Mouse (Mus musculus): ENCODE data around the gene Epm2a. TPM values are rescaled to one million over a fixed set of nuclear protein-coding genes. Genes with fewer than 3 reads are reported as not detected.
"Not testable (repeated sequence)": the region's sequence is repeated elsewhere in the genome, so short reads cannot be mapped to it uniquely, and the experiment has no call there.

Epm2a gene
- polyA plus RNA-seq (2015; fragmentation: Nextera tagmentation; extraction: Ambion mirVana), result 0.48 and 0.63 TPM in 2 replicates

DNA sequence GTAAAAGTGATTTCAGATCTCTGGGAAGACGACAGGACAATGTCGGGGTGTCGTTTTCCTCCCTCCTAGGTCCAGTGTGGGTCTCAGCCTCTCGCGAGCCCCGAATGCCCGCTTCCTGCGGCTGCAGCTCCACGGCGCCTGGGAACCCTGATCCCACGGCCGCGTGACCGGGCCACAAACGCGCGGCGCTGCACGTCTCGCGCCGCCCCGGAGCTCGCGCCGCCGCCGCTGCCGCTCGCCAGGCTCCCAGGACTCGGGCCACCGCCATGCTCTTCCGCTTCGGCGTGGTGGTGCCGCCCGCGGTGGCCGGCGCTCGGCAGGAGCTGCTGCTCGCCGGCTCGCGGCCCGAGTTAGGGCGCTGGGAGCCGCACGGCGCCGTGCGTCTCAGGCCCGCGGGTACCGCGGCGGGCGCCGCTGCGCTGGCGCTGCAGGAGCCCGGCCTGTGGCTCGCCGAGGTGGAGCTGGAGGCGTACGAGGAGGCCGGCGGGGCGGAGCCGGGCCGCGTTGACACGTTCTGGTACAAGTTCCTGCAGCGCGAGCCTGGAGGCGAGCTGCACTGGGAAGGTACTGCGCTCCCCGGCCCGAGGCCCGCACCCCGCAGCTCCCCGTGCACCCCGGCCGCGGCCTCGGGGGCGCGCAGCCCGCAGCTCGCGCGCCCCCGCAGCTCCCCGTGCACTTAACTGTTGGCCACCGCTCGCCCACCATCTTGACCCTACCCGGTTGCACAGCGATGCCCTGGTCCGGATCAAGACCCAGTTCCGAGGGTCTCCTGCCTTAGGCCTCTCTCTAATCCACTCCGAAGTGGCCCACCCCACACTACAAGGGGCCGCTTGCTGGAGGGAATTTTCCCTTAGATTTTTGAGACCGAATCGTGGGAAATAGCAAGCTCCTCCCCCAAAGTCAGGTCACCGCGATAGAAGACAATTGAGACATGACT, at the start of gene Epm2a:
Epm2a (plus strand) TSS at position 200 of the 937 bp plus-strand sequence.
- Histone ChIP-seq H3K9ac (replicated peaks) (peak within 1 kb of the TSS; percentile 84), H3K36me3 (no peaks in the 10 kb centered on the region), H3K4me2 (replicated peaks) (peak within 1 kb of the TSS; percentile 53), H3K27ac (replicated peaks) (peak within 1 kb of the TSS; percentile 97), H3K9me3 (no peaks in the 10 kb centered on the region), H3K27me3 (no peaks in the 10 kb centered on the region), H3K4me3 (peak within 1 kb of the TSS; percentile 75), H3K4me1 (peaks cover 7% of the 10 kb centered on the region)
- ATAC-seq (replicated peaks), result peak; percentile 98
- WGBS, result under 1% methylated on average over 103 of the region's 106 CpGs

DNA sequence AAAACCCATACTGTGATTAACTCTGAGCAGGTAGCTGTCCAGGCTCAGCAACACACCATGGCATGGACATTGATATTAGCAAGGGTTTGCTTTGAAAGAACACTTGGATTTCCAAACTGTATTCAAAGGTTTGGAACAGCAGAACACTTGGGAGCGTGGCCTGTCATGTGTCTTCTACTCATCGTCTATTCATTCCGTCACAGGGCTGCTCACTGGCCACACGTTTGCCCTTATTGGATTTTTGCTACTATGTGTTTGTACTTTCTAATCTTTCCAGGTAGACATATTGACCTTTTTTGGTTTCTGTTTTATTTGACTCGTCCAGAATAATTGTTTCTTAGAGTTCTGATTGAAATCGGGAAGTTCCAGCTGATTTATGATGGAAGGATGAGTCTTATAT, 44.8 kb upstream of the Epm2a start:
- Histone ChIP-seq H3K4me1 (no peaks in the 10 kb centered on the region), H3K27ac (replicated peaks) (no peak overlapping the region), H3K9me3 (no peaks in the 10 kb centered on the region), H3K4me3 (no peak overlapping the region), H3K9ac (replicated peaks) (no peak overlapping the region), H3K4me2 (replicated peaks) (no peak overlapping the region), H3K36me3 (no peaks in the 10 kb centered on the region), H3K27me3 (no peaks in the 10 kb centered on the region)
- ATAC-seq (replicated peaks), result no peak
- 94% methylated on average over 6 of the region's 6 CpGs for WGBS

DNA sequence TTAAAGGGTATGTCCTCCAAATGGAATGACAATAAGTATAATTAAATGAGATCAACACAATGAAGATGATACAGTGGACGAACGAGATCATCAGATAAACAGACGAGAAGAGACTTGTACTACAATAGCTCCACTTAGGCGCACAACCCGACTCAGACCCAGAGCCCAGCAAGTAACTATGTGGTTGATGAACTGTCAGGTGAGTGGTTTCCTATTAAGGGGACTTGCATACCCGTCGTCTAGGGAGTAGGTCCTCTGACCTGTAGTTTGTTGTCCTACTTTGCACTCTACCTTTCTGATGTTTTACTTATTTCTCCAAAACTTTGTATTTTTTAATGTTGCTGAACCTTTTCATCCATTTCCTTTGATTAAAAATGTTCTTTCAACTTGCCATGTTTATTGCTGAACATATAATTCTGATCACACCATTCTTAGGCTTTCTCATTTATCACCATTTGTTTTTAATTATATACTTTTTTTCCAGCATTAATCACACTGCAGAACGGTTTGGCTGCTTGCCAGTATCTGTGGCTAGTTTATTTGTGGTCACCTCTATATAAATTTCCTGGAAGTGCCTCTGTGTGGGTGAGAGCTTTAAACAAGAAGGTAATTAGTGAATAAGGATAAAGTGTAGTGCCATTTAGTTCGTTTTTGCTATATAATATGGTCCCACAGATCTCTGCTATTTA, 37.7 kb upstream of the Epm2a start:
- H3K9ac ChIP-seq (replicated peaks), result no peak overlapping the region
- H3K4me1 ChIP-seq, result no peaks in the 10 kb centered on the region
- H3K4me2 ChIP-seq (replicated peaks), result no peak overlapping the region
- ATAC-seq (replicated peaks), result no peak
- H3K27me3 ChIP-seq, result no peaks in the 10 kb centered on the region
- no peaks in the 10 kb centered on the region for H3K9me3 ChIP-seq
- H3K27ac ChIP-seq (replicated peaks), result no peak overlapping the region
- H3K4me3 ChIP-seq, result no peak overlapping the region
- no peaks in the 10 kb centered on the region for H3K36me3 ChIP-seq
- WGBS, result 60% methylated on average over 9 of the region's 9 CpGs

DNA sequence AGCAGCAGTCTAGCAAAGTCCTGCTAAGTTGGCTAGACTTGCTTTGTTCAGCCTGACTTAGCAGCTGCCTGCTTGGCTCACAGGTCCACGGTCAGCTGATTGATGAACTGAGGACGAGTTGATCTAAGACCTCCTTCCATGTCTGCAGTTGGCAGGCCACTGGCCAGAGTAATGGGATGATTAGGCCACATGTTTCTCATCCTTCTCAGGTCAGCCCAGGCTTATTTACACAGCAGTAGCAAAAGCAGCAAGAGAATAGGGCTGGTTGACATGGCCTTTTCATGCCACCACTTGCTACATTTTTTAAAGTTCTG, 37.2 kb upstream of the Epm2a start:
- H3K9ac ChIP-seq (replicated peaks), result no peak overlapping the region
- no peak overlapping the region for H3K4me2 ChIP-seq (replicated peaks)
- H3K4me1 ChIP-seq, result no peaks in the 10 kb centered on the region
- no peaks in the 10 kb centered on the region for H3K9me3 ChIP-seq
- no peak for ATAC-seq (replicated peaks)
- 52% methylated on average over 2 of the region's 2 CpGs for WGBS
- no peak overlapping the region for H3K4me3 ChIP-seq
- no peak overlapping the region for H3K27ac ChIP-seq (replicated peaks)
- no peaks in the 10 kb centered on the region for H3K27me3 ChIP-seq
- no peaks in the 10 kb centered on the region for H3K36me3 ChIP-seq

DNA sequence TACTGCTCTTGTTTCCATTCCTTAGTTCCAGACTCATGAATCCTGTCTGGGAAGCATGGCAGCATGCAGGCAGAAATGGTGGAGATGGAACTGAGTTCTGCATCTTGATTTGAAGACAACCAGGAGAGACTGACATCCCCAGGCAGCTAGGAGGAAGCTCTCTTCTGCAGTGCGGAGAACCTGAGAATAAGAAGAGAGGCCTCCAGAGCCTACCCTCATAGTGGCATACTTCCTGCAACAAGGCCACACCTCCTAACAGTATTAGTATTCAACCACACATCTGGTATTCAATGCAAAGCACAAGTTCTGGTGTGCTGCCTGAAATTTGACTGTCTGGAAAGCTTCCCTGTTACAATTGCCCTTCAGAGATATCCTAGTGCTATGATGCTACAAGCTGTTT, 33.3 kb upstream of the Epm2a start:
- no peaks in the 10 kb centered on the region for H3K27me3 ChIP-seq
- no peak overlapping the region for H3K9ac ChIP-seq (replicated peaks)
- no peak for ATAC-seq (replicated peaks)
- H3K4me2 ChIP-seq (replicated peaks), result no peak overlapping the region
- no peaks in the 10 kb centered on the region for H3K9me3 ChIP-seq
- H3K4me3 ChIP-seq, result no peak overlapping the region
- no peaks in the 10 kb centered on the region for H3K36me3 ChIP-seq
- WGBS, result 95% methylated on average over 1 of the region's 1 CpGs
- no peak overlapping the region for H3K27ac ChIP-seq (replicated peaks)
- H3K4me1 ChIP-seq, result no peaks in the 10 kb centered on the region

DNA sequence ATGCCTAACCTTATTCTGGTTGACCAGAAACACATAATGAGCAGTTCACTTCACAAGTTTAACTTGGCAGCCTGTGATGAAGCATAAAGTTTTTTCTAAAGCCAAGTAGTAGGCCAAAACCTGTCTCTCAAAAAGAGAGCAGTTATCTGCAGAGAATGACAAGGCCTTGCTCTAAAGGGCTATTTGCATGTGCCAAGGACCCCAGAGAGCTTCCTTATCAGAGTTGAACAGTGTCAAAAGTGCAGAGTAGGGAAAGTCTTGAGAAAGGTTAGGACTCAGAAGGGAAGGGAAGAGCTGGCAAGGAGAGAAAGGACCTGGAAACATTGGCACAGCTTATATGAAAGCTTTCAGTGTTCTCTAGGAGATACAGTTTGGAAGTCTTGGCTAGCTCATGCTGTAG, 32.7 kb upstream of the Epm2a start:
- Histone ChIP-seq H3K4me1 (no peaks in the 10 kb centered on the region), H3K27ac (replicated peaks) (no peak overlapping the region), H3K4me2 (replicated peaks) (no peak overlapping the region), H3K36me3 (no peaks in the 10 kb centered on the region), H3K4me3 (no peak overlapping the region), H3K9me3 (no peaks in the 10 kb centered on the region), H3K9ac (replicated peaks) (no peak overlapping the region), H3K27me3 (no peaks in the 10 kb centered on the region)
- no peak for ATAC-seq (replicated peaks)

DNA sequence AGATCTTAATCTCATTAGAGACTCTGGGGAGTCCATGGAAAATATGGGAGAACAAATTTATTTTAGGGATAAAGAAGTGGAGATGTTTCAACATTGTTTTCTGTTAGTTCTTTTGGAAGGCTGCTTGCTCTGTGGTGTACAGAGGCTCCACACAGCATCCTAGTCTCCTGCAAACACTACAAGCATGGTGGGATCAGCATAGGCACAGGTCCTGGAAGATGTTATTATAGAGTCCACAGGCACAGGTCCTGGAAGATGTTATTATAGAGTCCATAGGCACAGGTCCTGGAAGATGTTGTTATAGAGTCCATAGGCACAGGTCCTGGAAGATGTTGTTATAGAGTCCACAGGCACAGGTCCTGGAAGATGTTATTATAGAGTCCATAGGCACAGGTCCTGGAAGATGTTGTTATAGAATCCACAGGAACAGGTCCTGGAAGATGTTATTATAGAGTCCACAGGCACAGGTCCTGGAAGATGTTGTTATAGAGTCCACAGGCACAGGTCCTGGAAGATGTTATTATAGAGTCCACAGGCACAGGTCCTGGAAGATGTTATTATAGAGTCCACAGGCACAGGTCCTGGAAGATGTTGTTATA, 25.2 kb upstream of the Epm2a start:
- H3K9me3 ChIP-seq; H3K4me3 ChIP-seq; H3K27me3 ChIP-seq; H3K4me1 ChIP-seq; H3K4me2 ChIP-seq (replicated peaks); H3K36me3 ChIP-seq; H3K27ac ChIP-seq (replicated peaks); ATAC-seq (replicated peaks); H3K9ac ChIP-seq (replicated peaks): not testable (repeated sequence)

DNA sequence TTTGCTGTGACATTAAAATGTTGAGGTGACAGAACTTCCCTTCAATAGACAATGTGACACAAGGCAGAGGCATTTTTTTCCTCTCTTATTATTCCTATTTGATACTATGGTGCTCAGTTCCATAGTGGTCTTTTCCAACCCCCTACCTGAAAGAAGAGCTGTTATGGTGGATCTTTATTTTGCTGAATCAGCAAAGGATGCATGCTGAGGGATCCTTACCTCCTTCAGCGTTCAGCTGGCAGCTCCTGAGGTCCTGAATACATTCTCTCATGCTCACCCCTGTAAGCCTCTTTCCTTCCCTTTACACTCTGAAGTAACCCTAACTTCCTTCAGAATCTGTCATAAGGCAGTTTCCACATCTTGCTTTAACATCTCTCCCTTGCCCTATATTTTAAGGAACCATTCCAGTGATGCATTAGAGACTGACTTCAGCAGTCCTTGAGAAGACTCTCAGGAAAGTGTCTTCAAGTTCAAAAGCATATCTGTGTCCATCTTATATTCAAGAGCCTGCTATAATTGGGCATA, 23.7 kb upstream of the Epm2a start:
- ATAC-seq (replicated peaks), result no peak
- no peak overlapping the region for H3K4me2 ChIP-seq (replicated peaks)
- H3K36me3 ChIP-seq, result no peaks in the 10 kb centered on the region
- no peak overlapping the region for H3K9ac ChIP-seq (replicated peaks)
- WGBS, result 86% methylated on average over 1 of the region's 1 CpGs
- no peaks in the 10 kb centered on the region for H3K9me3 ChIP-seq
- H3K4me3 ChIP-seq, result no peak overlapping the region
- H3K27ac ChIP-seq (replicated peaks), result no peak overlapping the region
- H3K27me3 ChIP-seq, result no peaks in the 10 kb centered on the region
- H3K4me1 ChIP-seq, result no peaks in the 10 kb centered on the region

DNA sequence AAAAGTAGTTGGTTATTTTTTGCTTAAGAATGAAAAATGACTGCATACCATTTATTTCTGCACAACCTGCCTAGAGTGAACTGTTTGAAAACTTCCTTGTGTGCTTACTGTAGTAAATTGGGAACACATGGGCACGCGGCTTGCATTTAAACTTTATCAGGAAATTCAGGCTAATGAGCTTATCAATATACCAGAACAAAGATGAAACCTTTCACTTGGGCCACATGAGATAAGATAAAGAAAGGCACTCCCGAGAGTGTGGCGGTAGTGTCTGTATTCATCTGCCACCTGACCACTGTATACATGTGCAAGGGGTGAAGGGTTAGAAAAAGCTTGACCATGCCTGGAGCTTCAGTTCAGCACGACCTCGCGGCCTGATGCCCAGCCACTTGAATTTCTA, 20.9 kb upstream of the Epm2a start:
- WGBS, result 93% methylated on average over 7 of the region's 7 CpGs
- Histone ChIP-seq H3K27me3 (no peaks in the 10 kb centered on the region), H3K9me3 (no peaks in the 10 kb centered on the region), H3K4me3 (no peak overlapping the region), H3K9ac (replicated peaks) (no peak overlapping the region), H3K27ac (replicated peaks) (no peak overlapping the region), H3K36me3 (no peaks in the 10 kb centered on the region), H3K4me2 (replicated peaks) (no peak overlapping the region), H3K4me1 (no peaks in the 10 kb centered on the region)
- ATAC-seq (replicated peaks), result no peak

DNA sequence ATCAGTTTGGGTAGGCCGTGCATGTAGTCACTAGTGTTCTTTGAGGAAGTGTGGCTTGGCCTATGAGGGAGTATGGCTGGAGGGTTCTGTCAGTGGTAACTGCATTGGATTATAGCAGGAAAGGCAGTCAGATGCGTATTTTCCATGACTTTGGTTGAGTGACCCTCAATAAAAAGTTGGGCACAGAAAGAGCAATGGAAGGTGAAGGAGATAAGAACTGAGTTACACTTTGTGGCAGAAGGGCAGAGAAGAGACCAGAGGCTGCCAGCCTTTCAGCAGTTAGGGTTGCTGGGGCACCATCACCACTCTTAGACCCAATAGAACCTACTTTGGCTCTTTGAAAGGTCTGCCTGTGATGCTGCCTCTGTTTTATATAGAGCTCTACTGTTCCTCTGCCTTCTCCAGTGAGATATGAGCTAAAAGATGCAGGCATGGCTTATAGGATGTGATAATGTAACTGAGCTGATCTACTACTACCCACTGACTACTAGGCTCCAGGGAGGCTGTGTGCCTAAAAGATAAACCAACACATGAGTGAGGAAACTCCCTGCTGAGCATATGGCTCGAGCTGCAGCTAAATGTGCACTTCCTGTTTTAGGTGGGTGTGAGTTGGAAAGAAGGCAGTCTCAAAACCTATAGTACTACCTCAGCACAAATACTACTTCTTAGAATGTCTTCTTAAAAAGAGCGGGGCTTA, 19.9 kb upstream of the Epm2a start:
- H3K36me3 ChIP-seq, result no peaks in the 10 kb centered on the region
- no peak overlapping the region for H3K9ac ChIP-seq (replicated peaks)
- H3K4me2 ChIP-seq (replicated peaks), result no peak overlapping the region
- H3K27ac ChIP-seq (replicated peaks), result no peak overlapping the region
- no peaks in the 10 kb centered on the region for H3K27me3 ChIP-seq
- ATAC-seq (replicated peaks), result no peak
- WGBS, result 76% methylated on average over 4 of the region's 4 CpGs
- H3K9me3 ChIP-seq, result no peaks in the 10 kb centered on the region
- H3K4me3 ChIP-seq, result no peak overlapping the region
- no peaks in the 10 kb centered on the region for H3K4me1 ChIP-seq

DNA sequence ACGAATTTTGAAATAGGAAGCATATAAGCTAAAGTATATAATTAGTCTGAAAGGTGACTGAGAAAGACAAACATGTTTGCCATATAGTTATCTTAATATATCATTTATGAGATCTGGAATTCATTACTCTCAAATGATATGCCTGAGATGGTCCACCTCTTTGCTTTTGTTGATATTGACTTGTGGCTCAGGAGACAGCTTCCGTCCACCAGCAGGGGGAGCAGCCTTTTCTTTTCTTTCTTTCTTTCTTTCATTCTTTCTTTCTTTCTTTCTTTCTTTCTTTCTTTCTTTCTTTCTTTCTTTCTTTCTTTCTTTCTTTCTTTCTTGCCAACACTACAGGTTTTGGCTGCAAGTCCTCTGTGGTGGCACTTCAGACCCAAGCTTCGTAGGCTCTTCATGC, 16.7 kb upstream of the Epm2a start:
- ATAC-seq (replicated peaks), result no peak
- no peaks in the 10 kb centered on the region for H3K4me1 ChIP-seq
- H3K36me3 ChIP-seq, result no peaks in the 10 kb centered on the region
- H3K4me3 ChIP-seq, result no peak overlapping the region
- no peak overlapping the region for H3K4me2 ChIP-seq (replicated peaks)
- H3K27ac ChIP-seq (replicated peaks), result no peak overlapping the region
- H3K27me3 ChIP-seq, result no peaks in the 10 kb centered on the region
- H3K9me3 ChIP-seq, result no peaks in the 10 kb centered on the region
- H3K9ac ChIP-seq (replicated peaks), result no peak overlapping the region
- WGBS, result 89% methylated on average over 3 of the region's 3 CpGs
